Mouse (Mus musculus) midbrain, embryonic 13.5 days (tissue): ENCODE measurements around the gene Polk. TPM values are rescaled to one million over a fixed set of nuclear protein-coding genes. Genes with fewer than 3 reads are reported as not detected.

ENCODE experiments used
- ATAC-seq: fragments of 200-750 bp; cut with Nextera tagmentation; 2 replicates; pipeline ENCODE4 v1.8.0; 2017; ENCODE audit warnings: mild to moderate bottlenecking, moderate TSS enrichment, moderate library complexity
- H3K27ac ChIP-seq: fragments of 300-500 bp; sonication (generic); 2 replicates; pipeline ENCODE4 v1.5.1; 2015; ENCODE audit warnings: inconsistent platforms, mild to moderate bottlenecking, moderate library complexity
- H3K27me3 ChIP-seq: fragments of 300-500 bp; sonication (generic); 2 replicates; pipeline ENCODE4 v1.6.1; 2015; ENCODE audit warnings: mild to moderate bottlenecking, inconsistent platforms
- H3K36me3 ChIP-seq: fragments of 300-500 bp; sonication (generic); 2 replicates; pipeline ENCODE4 v1.6.1; 2015; ENCODE audit warnings: mild to moderate bottlenecking, inconsistent platforms
- H3K4me1 ChIP-seq: fragments of 300-500 bp; sonication (generic); replicated peaks from 2 replicates; pipeline ENCODE4 v1.6.1; 2015; ENCODE audit warnings: inconsistent platforms
- H3K4me2 ChIP-seq: fragments of 300-500 bp; sonication (generic); replicated peaks from 2 replicates; pipeline ENCODE4 v1.6.1; 2015; ENCODE audit warnings: moderate library complexity, mild to moderate bottlenecking, inconsistent platforms
- H3K4me3 ChIP-seq: fragments of 300-500 bp; sonication (generic); replicated peaks from 2 replicates; pipeline ENCODE4 v1.5.1; 2015; ENCODE audit warnings: mild to moderate bottlenecking, inconsistent platforms
- H3K9ac ChIP-seq: fragments of 300-500 bp; sonication (generic); replicated peaks from 2 replicates; pipeline ENCODE4 v1.6.1; 2015; ENCODE audit warnings: mild to moderate bottlenecking, inconsistent platforms
- H3K9me3 ChIP-seq: fragments of 300-500 bp; sonication (generic); 2 replicates; pipeline ENCODE4 v1.6.1; 2016; ENCODE audit warnings: mild to moderate bottlenecking, inconsistent platforms
- WGBS: fragments of 180-500 bp; shearing (Covaris S2); methylation state at CpG from one replicate; pipeline ENCODE4 v1.1.7; 2015; 5-methylcytosine and 5-hydroxymethylcytosine counted together
- polyA plus RNA-seq: library from polyadenylated mRNA; unstranded; fragments of >200 nt; fragmentation: Nextera tagmentation; extraction: Ambion mirVana; gene quantifications from 2 replicates; pipeline ENCODE4 v1.2.1, GENCODE M21; 2015

Polk gene
- polyA plus RNA-seq, 1 experiment from 2014 or later: 5.4 TPM

GRCm38 (mm10) chr13:96454288-96454687 lies 88.1 kb downstream of the Polk start:
- ATAC-seq: no peak
- no peaks in the 10 kb centered on the region for H3K9me3 ChIP-seq

GRCm38 (mm10) chr13:96452621-96453020 lies 89.8 kb downstream of the Polk start:
- ATAC-seq: no peak
- no peaks in the 10 kb centered on the region for H3K27me3 ChIP-seq
- no peak overlapping the region for H3K9ac ChIP-seq
- 96% methylated on average over 3 of the region's 3 CpGs for WGBS
- H3K4me3 ChIP-seq: no peak overlapping the region
- H3K36me3 ChIP-seq: no peaks in the 10 kb centered on the region
- H3K4me1 ChIP-seq: no peaks in the 10 kb centered on the region
- H3K27ac ChIP-seq: no peak overlapping the region
- H3K4me2 ChIP-seq: no peak overlapping the region
- H3K9me3 ChIP-seq: no peaks in the 10 kb centered on the region

More at GRCm38 (mm10) chr13:96454288-96454687, 88.1 kb downstream of the Polk start:
- Histone ChIP-seq H3K36me3 (no peaks in the 10 kb centered on the region), H3K27ac (no peak overlapping the region), H3K4me2 (no peak overlapping the region), H3K27me3 (no peaks in the 10 kb centered on the region), H3K4me1 (no peaks in the 10 kb centered on the region), H3K9ac (no peak overlapping the region), H3K4me3 (no peak overlapping the region)
- 88% methylated on average over 3 of the region's 3 CpGs for WGBS

- no peak for ATAC-seq
- H3K27ac ChIP-seq: no peak overlapping the region
- no peak overlapping the region for H3K9ac ChIP-seq
- 92% methylated on average over 11 of the region's 11 CpGs for whole genome bisulfite sequencing
- no peak overlapping the region for H3K4me2 ChIP-seq
- H3K27me3 ChIP-seq: no peaks in the 10 kb centered on the region
- H3K4me3 ChIP-seq: no peak overlapping the region
- no peaks in the 10 kb centered on the region for H3K4me1 ChIP-seq
- no peaks in the 10 kb centered on the region for H3K9me3 ChIP-seq
- H3K36me3 ChIP-seq: no peaks in the 10 kb centered on the region
These were observed 90.8 kb downstream of the Polk start for GRCm38 (mm10) chr13:96451386-96452140.

- H3K4me2 ChIP-seq: no peak overlapping the region
- no peak for ATAC-seq
- no peaks in the 10 kb centered on the region for H3K36me3 ChIP-seq
- no peak overlapping the region for H3K27ac ChIP-seq
- no peak overlapping the region for H3K9ac ChIP-seq
- WGBS: 90% methylated on average over 7 of the region's 7 CpGs
- H3K4me3 ChIP-seq: no peak overlapping the region
- no peaks in the 10 kb centered on the region for H3K4me1 ChIP-seq
- no peaks in the 10 kb centered on the region for H3K9me3 ChIP-seq
- H3K27me3 ChIP-seq: no peaks in the 10 kb centered on the region
These were observed 91.5 kb downstream of the Polk start for GRCm38 (mm10) chr13:96450869-96451268.

GRCm38 (mm10) chr13:96450205-96450856 lies 92.0 kb downstream of the Polk start:
- Histone ChIP-seq H3K27ac (no peak overlapping the region), H3K36me3 (no peaks in the 10 kb centered on the region), H3K9me3 (no peaks in the 10 kb centered on the region), H3K4me3 (no peak overlapping the region), H3K4me1 (no peaks in the 10 kb centered on the region), H3K4me2 (no peak overlapping the region), H3K27me3 (no peaks in the 10 kb centered on the region), H3K9ac (no peak overlapping the region)
- WGBS: 74% methylated on average over 11 of the region's 11 CpGs
- no peak for ATAC-seq

GRCm38 (mm10) chr13:96440436-96440835 lies 101.9 kb downstream of the Polk start:
- no peak for ATAC-seq

GRCm38 (mm10) chr13:96436921-96437320 lies 105.5 kb downstream of the Polk start:
- Histone ChIP-seq H3K4me3 (no peak overlapping the region), H3K27ac (no peak overlapping the region), H3K9me3 (no peaks in the 10 kb centered on the region), H3K9ac (no peak overlapping the region), H3K27me3 (no peaks in the 10 kb centered on the region), H3K4me1 (no peaks in the 10 kb centered on the region), H3K36me3 (no peaks in the 10 kb centered on the region), H3K4me2 (no peak overlapping the region)
- WGBS: 96% methylated on average over 1 of the region's 1 CpGs
- no peak for ATAC-seq

More at GRCm38 (mm10) chr13:96440436-96440835, 101.9 kb downstream of the Polk start:
- no peak overlapping the region for H3K27ac ChIP-seq
- no peaks in the 10 kb centered on the region for H3K36me3 ChIP-seq
- no peaks in the 10 kb centered on the region for H3K9me3 ChIP-seq
- H3K4me2 ChIP-seq: no peak overlapping the region
- H3K27me3 ChIP-seq: no peaks in the 10 kb centered on the region
- WGBS: 96% methylated on average over 4 of the region's 4 CpGs
- H3K4me1 ChIP-seq: no peaks in the 10 kb centered on the region
- no peak overlapping the region for H3K4me3 ChIP-seq
- H3K9ac ChIP-seq: no peak overlapping the region

- no peaks in the 10 kb centered on the region for H3K4me1 ChIP-seq
- no peak overlapping the region for H3K4me3 ChIP-seq
- 0 out of 2 replicates have a peak overlapping the region, but pooled peaks have one; percentile 6 for H3K4me2 ChIP-seq
- H3K27ac ChIP-seq: no peak overlapping the region
- no peaks in the 10 kb centered on the region for H3K9me3 ChIP-seq
- 40% methylated on average over 12 of the region's 13 CpGs for WGBS
- ATAC-seq: no peak
- H3K9ac ChIP-seq: no peak overlapping the region
- no peaks in the 10 kb centered on the region for H3K27me3 ChIP-seq
- no peaks in the 10 kb centered on the region for H3K36me3 ChIP-seq
These were observed 106.6 kb downstream of the Polk start for GRCm38 (mm10) chr13:96435793-96436192.

- Histone ChIP-seq H3K27me3 (no peaks in the 10 kb centered on the region), H3K9me3 (no peaks in the 10 kb centered on the region), H3K4me2 (no peak overlapping the region), H3K27ac (no peak overlapping the region), H3K9ac (no peak overlapping the region), H3K4me3 (no peak overlapping the region), H3K36me3 (no peaks in the 10 kb centered on the region), H3K4me1 (no peaks in the 10 kb centered on the region)
- WGBS: 64% methylated on average over 5 of the region's 5 CpGs
- no peak for ATAC-seq
These were observed 107.5 kb downstream of the Polk start for GRCm38 (mm10) chr13:96434899-96435331.

- Histone ChIP-seq H3K9ac (no peak overlapping the region), H3K36me3 (no peaks in the 10 kb centered on the region), H3K4me2 (no peak overlapping the region), H3K4me1 (no peaks in the 10 kb centered on the region), H3K27ac (no peak overlapping the region), H3K4me3 (no peak overlapping the region), H3K27me3 (no peaks in the 10 kb centered on the region), H3K9me3 (no peaks in the 10 kb centered on the region)
- WGBS: 86% methylated on average over 11 of the region's 11 CpGs
- no peak for ATAC-seq
These were observed 108.7 kb downstream of the Polk start for GRCm38 (mm10) chr13:96433648-96434190.

- Histone ChIP-seq H3K9ac (no peak overlapping the region), H3K36me3 (no peaks in the 10 kb centered on the region), H3K27ac (no peak overlapping the region), H3K27me3 (no peaks in the 10 kb centered on the region), H3K4me3 (no peak overlapping the region), H3K9me3 (no peaks in the 10 kb centered on the region), H3K4me1 (no peaks in the 10 kb centered on the region), H3K4me2 (no peak overlapping the region)
- ATAC-seq: no peak
- WGBS: 88% methylated on average over 6 of the region's 6 CpGs
These were observed 109.3 kb downstream of the Polk start for GRCm38 (mm10) chr13:96433041-96433440.

GRCm38 (mm10) chr13:96432376-96432811 lies 110.0 kb downstream of the Polk start:
- no peaks in the 10 kb centered on the region for H3K9me3 ChIP-seq
- 61% methylated on average over 3 of the region's 3 CpGs for WGBS
- no peak overlapping the region for H3K9ac ChIP-seq
- no peaks in the 10 kb centered on the region for H3K36me3 ChIP-seq
- no peak overlapping the region for H3K4me3 ChIP-seq
- H3K27ac ChIP-seq: no peak overlapping the region
- no peaks in the 10 kb centered on the region for H3K27me3 ChIP-seq
- no peak for ATAC-seq
- no peaks in the 10 kb centered on the region for H3K4me1 ChIP-seq
- H3K4me2 ChIP-seq: no peak overlapping the region
